Mouse (Mus musculus): ENCODE results near the gene 1700020A23Rik.

1700020A23Rik gene

GRCm38 (mm10) chr2:130452266-130452665 lies 47.2 kb downstream of the 1700020A23Rik start:
- DNase-seq, result no peak

- no peak for DNase-seq
Observed at GRCm38 (mm10) chr2:130453421-130453820, 48.4 kb downstream of the 1700020A23Rik start.

GRCm38 (mm10) chr2:130454748-130455370 lies 49.8 kb downstream of the 1700020A23Rik start:
- no peak for DNase-seq

Data from embryo, embryonic 11 days (tissue).